Mouse (Mus musculus): ENCODE data around the gene Napsa.

DNA sequence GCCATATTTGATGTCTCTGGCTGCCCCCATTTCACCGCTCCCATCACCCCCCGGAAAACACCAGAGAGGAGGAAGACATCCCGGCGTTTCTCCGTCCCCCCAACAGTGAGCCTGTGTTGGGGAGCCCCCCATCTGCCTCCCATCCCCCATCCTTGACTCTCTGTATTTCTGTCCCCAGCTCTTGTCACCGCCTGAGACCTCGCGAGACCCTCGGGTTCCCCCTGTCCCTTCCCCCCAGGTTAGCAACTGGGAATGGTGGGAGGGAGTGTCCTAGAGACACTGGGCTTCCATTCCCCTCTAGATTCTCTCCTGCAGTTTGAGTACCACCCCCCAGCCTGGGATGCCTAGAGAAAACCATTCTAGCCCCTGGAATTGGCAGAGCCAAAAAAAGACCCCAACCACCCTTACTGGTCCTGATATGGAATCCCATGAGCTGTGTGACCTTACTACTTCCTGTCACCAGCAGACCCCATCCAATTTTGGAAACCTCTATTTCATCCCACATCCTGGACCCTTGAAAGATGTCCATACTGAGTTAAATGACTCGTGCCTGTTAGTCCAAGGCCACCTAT is 28.6 kb downstream of the Napsa start:
- TF ChIP-seq POLR2A (IDR thresholded peaks at IDR 0.05; ENCODE audit: low read depth, low read length) (no peak), CTCF (IDR thresholded peaks at IDR 0.05; ENCODE audit: extremely low read depth, insufficient read depth, insufficient read length, insufficient replicate concordance) (no peak)
